Mouse (Mus musculus) lung, postnatal 0 days (tissue): ENCODE results near the gene Cers6.

ENCODE experiments used
- CTCF ChIP-seq: IDR thresholded peaks from 2 replicates; pipeline ENCODE4 v1.5.1; 2016; ENCODE audit warnings: antibody characterized with exemption, mild to moderate bottlenecking
- EP300 ChIP-seq: IDR thresholded peaks from 2 replicates; pipeline ENCODE4 v1.6.1; 2016; ENCODE audit warnings: antibody characterized with exemption, mild to moderate bottlenecking, control low read depth

- no peak for TF ChIP-seq CTCF
- no peak for TF ChIP-seq EP300
Observed at GRCm38 (mm10) chr2:68992629-68993028, 131.4 kb downstream of the Cers6 start.
